Mouse (Mus musculus): ENCODE data around the gene Pla1a.

GRCm38 (mm10) chr16:38395060-38395730 lies 37.8 kb downstream of the Pla1a start:
- no peak for TF ChIP-seq CTCF (IDR thresholded peaks at IDR 0.05; ENCODE audit: low read depth)
- TF ChIP-seq EP300 (optimal IDR thresholded peaks at IDR 0.05) = no peak
